Mouse (Mus musculus) cerebellum, postnatal 25 days (tissue): ENCODE measurements around the gene Zfp36l3.
"Not testable (repeated sequence)": the region's sequence is repeated elsewhere in the genome, so short reads cannot be mapped to it uniquely, and the experiment has no call there.

ENCODE experiments used
- DNase-seq, 2 experiments: peaks; one replicate each; pipeline ENCODE4 v3.0.0; 2021; ENCODE audit warnings: mixed read lengths in 2 of 2

Zfp36l3 gene

GRCm38 (mm10) chrX:53776276-53776675, at the start of gene Zfp36l3:
Zfp36l3 (minus strand) TSS chrX:53776394.
- no peak for DNase-seq

GRCm38 (mm10) chrX:53799074-53799473, 22.9 kb upstream of the Zfp36l3 start:
- DNase-seq, result no peak

- DNase-seq, result not testable (repeated sequence)
These were observed 21.3 kb upstream of the Zfp36l3 start, which contains the start of gene Xlr for GRCm38 (mm10) chrX:53797519-53797918. Xlr (minus strand) TSS chrX:53797706.

GRCm38 (mm10) chrX:53757736-53758135, 18.5 kb downstream of the Zfp36l3 start, which contains the start of gene 1700013H16Rik:
1700013H16Rik (minus strand) TSS chrX:53757831.
- no peak for DNase-seq

- DNase-seq, result no peak
These were observed 23.3 kb downstream of the Zfp36l3 start for GRCm38 (mm10) chrX:53752851-53753250.

- no peak for DNase-seq
These were observed 47.2 kb downstream of the Zfp36l3 start for GRCm38 (mm10) chrX:53728967-53729366.

GRCm38 (mm10) chrX:53724596-53724995, 51.6 kb downstream of the Zfp36l3 start, which contains the start of gene 4930502E18Rik:
4930502E18Rik (plus strand) TSS chrX:53724826.
- no peak for DNase-seq
